Mouse (Mus musculus) G1E (cell line): Measurements from ENCODE around the gene 4930562C15Rik.

Experiments
- CTCF ChIP-seq: IDR thresholded peaks from 2 replicates; pipeline ENCODE4 v1.5.1; 2012; ENCODE audit warnings: low read depth, low read length, inconsistent platforms, mixed read lengths
- POLR2AphosphoS5 ChIP-seq: IDR thresholded peaks from 2 replicates; pipeline ENCODE4 v1.6.1; 2012; ENCODE audit warnings: low read depth, low read length, inconsistent platforms; ENCODE audit not compliant: insufficient replicate concordance

DNA sequence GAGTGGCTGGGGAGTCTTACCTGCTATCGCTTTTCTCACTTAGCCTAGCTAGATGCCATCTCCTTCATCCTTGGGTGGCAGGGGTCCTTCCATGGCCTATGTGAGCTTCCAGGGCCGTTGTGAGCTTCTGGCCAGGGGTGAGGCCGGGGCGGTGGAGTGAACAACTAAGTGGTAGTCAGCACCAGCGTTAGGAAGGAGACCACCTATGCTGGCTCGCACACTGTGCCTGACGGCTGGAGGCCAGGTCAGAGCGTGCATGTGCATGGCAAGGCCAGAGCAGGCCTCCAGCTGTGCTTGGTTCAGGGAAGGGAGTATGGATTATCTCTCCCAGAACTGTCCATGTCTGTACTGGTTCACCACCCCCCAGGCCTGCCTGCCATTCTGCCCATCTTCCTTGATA is 28.5 kb downstream of the 4930562C15Rik start:
- no peak for TF ChIP-seq CTCF
- no peak for TF ChIP-seq POLR2AphosphoS5
